Mouse (Mus musculus) lung, embryonic 14.5 days (tissue): Measurements from ENCODE around the gene Tns1. TPM values are rescaled to one million over a fixed set of nuclear protein-coding genes. Genes with fewer than 3 reads are reported as not detected.

Experiments used
- ATAC-seq: fragments of 200-750 bp; cut with Nextera tagmentation; 2 replicates; pipeline ENCODE4 v1.8.0; 2017; ENCODE audit warnings: mild to moderate bottlenecking, moderate TSS enrichment, moderate library complexity; ENCODE audit not compliant: insufficient read depth
- DNase-seq: peaks from one replicate; pipeline ENCODE4 v3.0.0-alpha.2; 2015
- H3K27ac ChIP-seq: fragments of 300-500 bp; sonication (generic); 2 replicates; pipeline ENCODE4 v1.5.1; 2014; ENCODE audit warnings: low read depth, mild to moderate bottlenecking, moderate library complexity
- H3K27me3 ChIP-seq: fragments of 300-500 bp; sonication (generic); 2 replicates; pipeline ENCODE4 v1.6.1; 2014; ENCODE audit warnings: low read length, control low read depth; ENCODE audit not compliant: insufficient read depth
- H3K36me3 ChIP-seq: fragments of 300-500 bp; sonication (generic); 2 replicates; pipeline ENCODE4 v1.6.1; 2014; ENCODE audit warnings: control low read depth; ENCODE audit not compliant: insufficient read depth
- H3K4me1 ChIP-seq: fragments of 300-500 bp; sonication (generic); 2 replicates; pipeline ENCODE4 v1.6.1; 2014; ENCODE audit warnings: antibody characterized with exemption, control low read depth; ENCODE audit not compliant: insufficient read depth
- H3K4me2 ChIP-seq: fragments of 300-500 bp; sonication (generic); 2 replicates; pipeline ENCODE4 v1.6.1; 2014; ENCODE audit warnings: mild to moderate bottlenecking
- H3K4me3 ChIP-seq: fragments of 300-500 bp; sonication (generic); 2 replicates; pipeline ENCODE4 v1.5.1; 2014; ENCODE audit warnings: low read depth, low read length
- H3K9ac ChIP-seq: fragments of 300-500 bp; sonication (generic); 2 replicates; pipeline ENCODE4 v1.6.1; 2014
- H3K9me3 ChIP-seq: fragments of 300-500 bp; sonication (generic); 2 replicates; pipeline ENCODE4 v1.6.1; 2016; ENCODE audit warnings: low read depth, low read length, control low read depth
- CTCF ChIP-seq: IDR thresholded peaks from 2 replicates; pipeline ENCODE4 v1.5.1; 2016; ENCODE audit warnings: antibody characterized with exemption, low read depth
- WGBS: fragments of 180-500 bp; shearing (Covaris S2); extraction: QIAGEN DNeasy Blood & Tissue Kit; methylation state at CpG from one replicate; pipeline ENCODE4 v1.1.7; 2014; 5-methylcytosine and 5-hydroxymethylcytosine counted together
- polyA plus RNA-seq: library from polyadenylated mRNA; unstranded; fragments of >200 nt; fragmentation: Nextera tagmentation; extraction: Ambion mirVana; gene quantifications from 2 replicates; pipeline ENCODE4 v1.2.1, GENCODE M21; 2014

The Tns1 gene
- polyA plus RNA-seq, 1 experiment from 2014 or later = 95.2 TPM

GRCm38 (mm10) chr1:74025227-74025626 lies 99.0 kb downstream of the Tns1 start:
- H3K4me1 ChIP-seq = peaks cover 62% of the 10 kb centered on the region
- peak overlapping the region; percentile 83 for H3K27ac ChIP-seq
- ATAC-seq (peak; percentile 23; the same call in 1 of the 2 replicates), DNase-seq (peak; percentile 75)
- H3K4me2 ChIP-seq = peak overlapping the region; percentile 25; the same call in 1 of the 2 replicates
- no peaks in the 10 kb centered on the region for H3K36me3 ChIP-seq
- TF ChIP-seq CTCF = no peak
- H3K9ac ChIP-seq = peak overlapping the region; percentile 20
- no peaks in the 10 kb centered on the region for H3K9me3 ChIP-seq
- H3K4me3 ChIP-seq = no peak overlapping the region
- WGBS = 13% methylated on average over 6 of the region's 6 CpGs
- no peaks in the 10 kb centered on the region for H3K27me3 ChIP-seq

- peak; percentile 69 for DNase-seq
- H3K27ac ChIP-seq = peak overlapping the region; percentile 83
- 32% methylated on average over 10 of the region's 10 CpGs for WGBS
- peaks cover 56% of the 10 kb centered on the region for H3K4me1 ChIP-seq
- peak; percentile 33; the same call in 1 of the 2 replicates for ATAC-seq
- H3K4me3 ChIP-seq = no peak overlapping the region
- peak overlapping the region; percentile 20 for H3K9ac ChIP-seq
- TF ChIP-seq CTCF = peak; percentile 50; the same call in 1 of the 2 replicates
- H3K27me3 ChIP-seq = no peaks in the 10 kb centered on the region
- no peaks in the 10 kb centered on the region for H3K36me3 ChIP-seq
- peak overlapping the region; percentile 25; the same call in 1 of the 2 replicates for H3K4me2 ChIP-seq
- H3K9me3 ChIP-seq = no peaks in the 10 kb centered on the region
Measured at GRCm38 (mm10) chr1:74024452-74025190, 99.6 kb downstream of the Tns1 start.

- Histone ChIP-seq H3K27me3 (no peaks in the 10 kb centered on the region), H3K27ac (no peak overlapping the region), H3K9ac (no peak overlapping the region), H3K36me3 (no peaks in the 10 kb centered on the region), H3K4me3 (no peak overlapping the region), H3K4me1 (peaks cover 46% of the 10 kb centered on the region), H3K4me2 (no peak overlapping the region), H3K9me3 (no peaks in the 10 kb centered on the region)
- WGBS = 76% methylated on average over 3 of the region's 3 CpGs
- DNase-seq (no peak), ATAC-seq (no peak)
- no peak for TF ChIP-seq CTCF
Measured at GRCm38 (mm10) chr1:74022998-74023397, 101.3 kb downstream of the Tns1 start.

- H3K9ac ChIP-seq = no peak overlapping the region
- no peak for TF ChIP-seq CTCF
- ATAC-seq (no peak), DNase-seq (no peak)
- H3K4me1 ChIP-seq = peaks cover 46% of the 10 kb centered on the region
- H3K4me3 ChIP-seq = no peak overlapping the region
- H3K36me3 ChIP-seq = no peaks in the 10 kb centered on the region
- no peak overlapping the region for H3K4me2 ChIP-seq
- 73% methylated on average over 5 of the region's 5 CpGs for WGBS
- H3K9me3 ChIP-seq = no peaks in the 10 kb centered on the region
- no peaks in the 10 kb centered on the region for H3K27me3 ChIP-seq
- H3K27ac ChIP-seq = no peak overlapping the region
Measured at GRCm38 (mm10) chr1:74022536-74022935, 101.7 kb downstream of the Tns1 start.

- Histone ChIP-seq H3K9ac (no peak overlapping the region), H3K36me3 (no peaks in the 10 kb centered on the region), H3K4me3 (no peak overlapping the region), H3K4me1 (peaks cover 42% of the 10 kb centered on the region), H3K4me2 (no peak overlapping the region), H3K9me3 (no peaks in the 10 kb centered on the region), H3K27ac (no peak overlapping the region), H3K27me3 (no peaks in the 10 kb centered on the region)
- TF ChIP-seq CTCF = no peak
- no peak for DNase-seq
- ATAC-seq = no peak
- 63% methylated on average over 6 of the region's 6 CpGs for WGBS
Measured at GRCm38 (mm10) chr1:74020235-74020634, 104.0 kb downstream of the Tns1 start.

GRCm38 (mm10) chr1:74017399-74018172 lies 106.7 kb downstream of the Tns1 start:
- H3K9me3 ChIP-seq = no peaks in the 10 kb centered on the region
- TF ChIP-seq CTCF = no peak
- 69% methylated on average over 9 of the region's 9 CpGs for WGBS
- DNase-seq (no peak), ATAC-seq (no peak)
- no peaks in the 10 kb centered on the region for H3K27me3 ChIP-seq
- peak overlapping the region; percentile 86; the same call in 1 of the 2 replicates for H3K27ac ChIP-seq
- H3K4me2 ChIP-seq = no peak overlapping the region
- H3K4me1 ChIP-seq = peaks cover 37% of the 10 kb centered on the region
- H3K9ac ChIP-seq = no peak overlapping the region
- peaks cover 2% of the 10 kb centered on the region; the same call in 1 of the 2 replicates for H3K36me3 ChIP-seq
- H3K4me3 ChIP-seq = no peak overlapping the region

- Histone ChIP-seq H3K27ac (peak overlapping the region; percentile 86), H3K9ac (no peak overlapping the region), H3K4me1 (peaks cover 35% of the 10 kb centered on the region), H3K4me2 (no peak overlapping the region), H3K27me3 (no peaks in the 10 kb centered on the region), H3K4me3 (no peak overlapping the region), H3K9me3 (no peaks in the 10 kb centered on the region), H3K36me3 (peaks cover 8% of the 10 kb centered on the region; the same call in 1 of the 2 replicates)
- no peak for ATAC-seq
- WGBS = 73% methylated on average over 5 of the region's 5 CpGs
- no peak for TF ChIP-seq CTCF
- no peak for DNase-seq
Measured at GRCm38 (mm10) chr1:74016618-74017017, 107.6 kb downstream of the Tns1 start.
